Mouse (Mus musculus): Measurements from ENCODE around the gene Jmy. TPM values are rescaled to one million over a fixed set of nuclear protein-coding genes. Genes with fewer than 3 reads are reported as not detected.
A peak's percentile ranks its signal among the peaks of the same experiment; 100 is the strongest.

The Jmy gene
- polyA plus RNA-seq (2012; rRNA removed): 12.6 and 20.2 TPM in 2 replicates

DNA sequence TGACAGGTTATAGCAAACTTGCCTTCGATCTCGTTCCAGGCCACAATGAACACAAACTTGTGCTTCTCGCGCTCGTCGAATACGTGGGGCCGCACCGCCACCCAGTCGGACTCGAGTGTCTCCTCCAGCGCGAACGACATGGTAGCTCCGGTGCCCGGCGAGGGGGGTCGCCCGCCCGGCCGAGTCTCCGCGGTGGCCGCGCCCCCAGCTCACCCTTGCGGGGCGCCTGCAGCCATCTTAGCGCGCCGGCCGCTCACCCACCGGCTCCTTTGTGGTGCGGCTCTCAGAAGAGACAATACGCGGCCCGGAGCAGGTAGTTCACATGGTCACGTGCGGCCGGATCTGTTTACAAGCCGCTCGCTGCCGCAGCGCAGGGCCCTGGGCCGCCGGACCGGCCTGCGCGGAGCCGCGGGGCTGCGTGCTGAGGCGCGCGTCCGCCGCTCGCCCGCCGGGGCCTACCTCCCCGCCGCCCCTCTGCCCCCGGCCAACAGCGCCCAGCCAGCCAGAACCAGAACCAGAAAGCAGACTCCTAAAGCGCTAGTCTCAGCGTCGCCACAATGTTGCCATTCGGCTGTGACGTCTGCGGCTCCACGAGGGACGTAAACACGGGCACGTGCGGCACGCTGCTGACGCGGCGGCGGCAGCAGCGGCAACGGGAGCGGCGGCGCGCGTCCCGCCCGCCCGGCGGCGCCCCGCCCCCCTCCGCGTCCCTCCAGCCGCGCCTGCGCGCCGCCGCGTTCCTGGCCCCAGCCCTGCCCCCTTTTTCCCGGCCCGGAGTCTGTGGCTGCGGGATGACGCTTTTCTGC, at the start of gene Jmy:
TSS of gene Jmy (minus strand) at position 642 of the 806 bp plus-strand sequence.
- Histone ChIP-seq H3K4me1 (ENCODE audit: control insufficient read depth, insufficient read depth, low read length) (peaks cover 1% of the 10 kb centered on the region; the same call in 1 of the 2 replicates), H3K27ac (ENCODE audit: control insufficient read depth, insufficient read depth, low read depth, low read length) (peak within 1 kb of the TSS; percentile 98), H3K27me3 (ENCODE audit: control insufficient read depth, insufficient read depth, low read length) (no peaks in the 10 kb centered on the region), H3K36me3 (ENCODE audit: control insufficient read depth, insufficient read depth, low read length) (no peaks in the 10 kb centered on the region), H3K4me3 (ENCODE audit: control insufficient read depth, low read depth, low read length) (peak within 1 kb of the TSS; percentile 99)
- peak; percentile 83 for TF ChIP-seq POLR2A (IDR thresholded peaks at IDR 0.05; ENCODE audit: control insufficient read depth, low read depth, low read length)
- TF ChIP-seq CTCF (IDR thresholded peaks at IDR 0.05; ENCODE audit: control insufficient read depth, insufficient read depth, insufficient replicate concordance, low read depth, low read length): no peak

DNA sequence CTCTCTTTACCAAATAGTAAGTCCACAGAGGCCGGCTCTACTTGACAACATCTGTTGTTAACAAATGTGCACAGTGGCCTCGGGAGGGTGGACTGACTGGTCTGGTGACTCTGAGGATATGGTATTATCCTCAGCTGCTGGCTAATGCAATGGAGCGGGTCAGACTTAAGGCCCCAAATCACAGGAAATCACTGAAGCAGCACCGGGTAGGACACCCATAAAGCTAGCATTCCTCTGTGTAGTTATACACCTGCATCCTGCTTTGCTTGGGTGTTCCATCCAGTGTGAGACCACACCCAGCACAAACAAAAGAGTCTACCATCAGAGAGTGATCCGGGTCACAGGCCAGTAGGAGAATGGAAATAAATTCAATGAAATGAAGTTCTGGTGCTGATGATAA, 48.0 kb upstream of the Jmy start:
- Histone ChIP-seq H3K4me1 (ENCODE audit: control insufficient read depth, insufficient read depth, low read length) (no peaks in the 10 kb centered on the region), H3K27ac (ENCODE audit: control insufficient read depth, insufficient read depth, low read depth, low read length) (no peak overlapping the region), H3K4me3 (ENCODE audit: control insufficient read depth, low read depth, low read length) (no peak overlapping the region), H3K27me3 (ENCODE audit: control insufficient read depth, insufficient read depth, low read length) (no peaks in the 10 kb centered on the region), H3K36me3 (ENCODE audit: control insufficient read depth, insufficient read depth, low read length) (no peaks in the 10 kb centered on the region)
- TF ChIP-seq POLR2A (IDR thresholded peaks at IDR 0.05; ENCODE audit: control insufficient read depth, low read depth, low read length) (no peak), CTCF (IDR thresholded peaks at IDR 0.05; ENCODE audit: control insufficient read depth, insufficient read depth, insufficient replicate concordance, low read depth, low read length) (no peak)

DNA sequence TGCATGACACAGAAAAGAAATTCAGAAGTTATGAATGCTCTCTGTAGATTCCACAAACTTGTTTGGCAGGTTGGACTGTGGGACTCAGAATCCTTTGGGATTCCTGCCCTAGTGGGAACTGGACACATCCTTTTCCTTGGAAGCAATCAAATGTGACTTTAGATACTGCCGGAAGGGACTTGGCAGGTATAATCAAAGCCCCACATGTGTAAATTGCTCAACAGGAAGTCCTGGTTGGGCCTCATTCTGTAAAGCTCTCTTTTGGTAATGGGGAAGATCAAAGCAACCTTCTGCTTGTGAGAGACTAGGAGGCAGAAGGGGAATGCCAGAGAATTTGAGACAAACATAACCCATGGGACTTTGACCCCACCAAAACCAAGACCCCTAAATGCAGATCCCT, 46.4 kb upstream of the Jmy start:
- no peak for TF ChIP-seq POLR2A (IDR thresholded peaks at IDR 0.05; ENCODE audit: control insufficient read depth, low read depth, low read length)
- Histone ChIP-seq H3K4me1 (ENCODE audit: control insufficient read depth, insufficient read depth, low read length) (no peaks in the 10 kb centered on the region), H3K36me3 (ENCODE audit: control insufficient read depth, insufficient read depth, low read length) (no peaks in the 10 kb centered on the region), H3K27me3 (ENCODE audit: control insufficient read depth, insufficient read depth, low read length) (no peaks in the 10 kb centered on the region), H3K27ac (ENCODE audit: control insufficient read depth, insufficient read depth, low read depth, low read length) (no peak overlapping the region), H3K4me3 (ENCODE audit: control insufficient read depth, low read depth, low read length) (no peak overlapping the region)

DNA sequence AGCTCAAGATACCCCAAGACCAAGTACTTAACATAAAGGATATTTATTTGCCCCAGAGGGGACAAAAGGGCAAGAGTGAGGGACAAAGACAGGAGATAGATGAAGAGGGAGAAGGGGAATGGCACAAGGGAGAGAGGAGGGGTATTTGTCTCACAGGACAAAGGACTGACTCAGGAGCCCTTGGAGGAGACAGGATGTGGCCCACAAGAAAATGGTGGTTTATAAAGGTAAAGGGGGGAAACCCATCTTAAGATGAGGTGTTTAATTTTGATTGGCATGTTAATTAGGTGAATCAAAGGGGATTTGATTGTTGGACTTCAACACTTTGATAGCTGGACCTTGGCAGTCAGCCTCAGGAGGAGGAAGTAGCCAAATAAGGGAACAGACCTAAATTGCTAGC, 44.7 kb upstream of the Jmy start:
- no peaks in the 10 kb centered on the region for H3K36me3 ChIP-seq (ENCODE audit: control insufficient read depth, insufficient read depth, low read length)
- H3K27ac ChIP-seq (ENCODE audit: control insufficient read depth, insufficient read depth, low read depth, low read length): no peak overlapping the region
- TF ChIP-seq CTCF (IDR thresholded peaks at IDR 0.05; ENCODE audit: control insufficient read depth, insufficient read depth, insufficient replicate concordance, low read depth, low read length): no peak
- TF ChIP-seq POLR2A (IDR thresholded peaks at IDR 0.05; ENCODE audit: control insufficient read depth, low read depth, low read length): no peak
- H3K4me1 ChIP-seq (ENCODE audit: control insufficient read depth, insufficient read depth, low read length): no peaks in the 10 kb centered on the region
- H3K4me3 ChIP-seq (ENCODE audit: control insufficient read depth, low read depth, low read length): no peak overlapping the region
- no peaks in the 10 kb centered on the region for H3K27me3 ChIP-seq (ENCODE audit: control insufficient read depth, insufficient read depth, low read length)

DNA sequence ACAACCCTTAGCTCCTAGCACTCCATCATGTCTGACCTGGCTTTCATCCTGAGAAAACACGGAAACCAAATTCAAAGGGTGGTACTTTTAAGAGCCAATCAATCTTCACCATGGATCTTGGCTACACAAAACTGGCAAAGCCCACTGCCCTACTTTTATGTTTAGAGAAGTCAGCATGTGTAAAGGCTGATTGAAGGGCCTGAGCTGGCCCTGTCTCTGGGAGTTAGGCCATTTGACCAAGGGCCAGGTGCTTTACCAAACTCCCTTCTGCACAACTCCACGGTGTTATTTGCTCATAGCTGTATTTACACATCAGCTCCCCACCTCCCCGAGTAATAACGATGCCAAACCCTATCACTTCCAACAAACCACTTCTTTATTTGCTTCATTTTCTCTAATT, 39.7 kb upstream of the Jmy start:
- TF ChIP-seq POLR2A (IDR thresholded peaks at IDR 0.05; ENCODE audit: control insufficient read depth, low read depth, low read length) (no peak), CTCF (IDR thresholded peaks at IDR 0.05; ENCODE audit: control insufficient read depth, insufficient read depth, insufficient replicate concordance, low read depth, low read length) (no peak)
- no peaks in the 10 kb centered on the region for H3K4me1 ChIP-seq (ENCODE audit: control insufficient read depth, insufficient read depth, low read length)

DNA sequence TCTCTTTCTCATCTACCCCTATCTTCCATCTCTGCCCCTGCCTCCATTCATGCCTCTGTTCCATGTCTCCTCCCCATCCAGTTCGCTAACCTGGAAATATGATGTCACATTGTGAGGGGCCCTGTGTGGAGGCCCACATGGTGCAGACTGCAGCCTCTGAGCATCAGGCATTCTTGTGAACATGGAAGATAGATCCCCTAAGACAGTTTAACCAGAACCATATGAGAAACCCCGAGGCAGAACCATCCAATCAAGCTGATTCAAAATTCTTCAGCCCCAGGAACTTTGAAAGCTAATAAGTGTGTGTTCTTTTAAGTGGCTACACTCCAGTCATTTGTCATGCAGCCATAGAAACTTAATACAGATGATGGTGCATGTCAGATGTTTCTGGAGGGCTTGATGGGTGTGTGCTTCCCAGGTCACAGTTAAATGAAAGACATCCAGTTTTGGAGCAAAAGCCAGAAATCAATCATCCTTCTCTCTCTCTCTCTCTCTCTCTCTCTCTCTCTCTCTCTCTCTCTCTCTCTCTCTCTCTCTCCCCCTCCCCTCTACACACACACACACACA, 19.2 kb upstream of the Jmy start:
- no peaks in the 10 kb centered on the region for H3K36me3 ChIP-seq (ENCODE audit: control insufficient read depth, insufficient read depth, low read length)
- H3K4me3 ChIP-seq (ENCODE audit: control insufficient read depth, low read depth, low read length): no peak overlapping the region
- no peaks in the 10 kb centered on the region for H3K27me3 ChIP-seq (ENCODE audit: control insufficient read depth, insufficient read depth, low read length)
- TF ChIP-seq CTCF (IDR thresholded peaks at IDR 0.05; ENCODE audit: control insufficient read depth, insufficient read depth, insufficient replicate concordance, low read depth, low read length): no peak
- TF ChIP-seq POLR2A (IDR thresholded peaks at IDR 0.05; ENCODE audit: control insufficient read depth, low read depth, low read length): no peak
- H3K4me1 ChIP-seq (ENCODE audit: control insufficient read depth, insufficient read depth, low read length): no peaks in the 10 kb centered on the region
- no peak overlapping the region for H3K27ac ChIP-seq (ENCODE audit: control insufficient read depth, insufficient read depth, low read depth, low read length)

More for the DNA sequence above, 39.7 kb upstream of the Jmy start:
- H3K4me3 ChIP-seq (ENCODE audit: control insufficient read depth, low read depth, low read length): no peak overlapping the region
- no peaks in the 10 kb centered on the region for H3K36me3 ChIP-seq (ENCODE audit: control insufficient read depth, insufficient read depth, low read length)
- H3K27ac ChIP-seq (ENCODE audit: control insufficient read depth, insufficient read depth, low read depth, low read length): no peak overlapping the region
- no peaks in the 10 kb centered on the region for H3K27me3 ChIP-seq (ENCODE audit: control insufficient read depth, insufficient read depth, low read length)

DNA sequence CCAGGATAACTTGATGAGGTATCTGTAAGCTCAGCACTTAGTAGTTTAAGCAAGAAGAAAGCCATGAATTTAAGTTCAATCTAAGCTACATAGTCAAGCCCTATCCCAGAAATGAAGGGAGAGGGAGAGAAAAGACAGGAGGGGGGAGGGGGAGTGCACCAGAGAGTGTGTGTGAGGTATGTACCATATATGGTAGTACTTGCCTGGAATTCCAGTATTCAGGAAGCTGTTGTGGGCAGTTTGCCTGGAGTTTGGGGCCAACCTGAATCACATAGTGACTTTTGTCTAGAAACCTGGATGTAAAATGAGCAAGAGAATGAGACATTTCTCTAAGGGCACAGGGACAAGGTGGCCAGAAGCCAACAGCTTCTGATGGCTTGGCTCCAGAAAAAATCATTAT, 17.6 kb upstream of the Jmy start:
- H3K4me1 ChIP-seq (ENCODE audit: control insufficient read depth, insufficient read depth, low read length): no peaks in the 10 kb centered on the region
- no peak overlapping the region for H3K27ac ChIP-seq (ENCODE audit: control insufficient read depth, insufficient read depth, low read depth, low read length)
- no peak overlapping the region for H3K4me3 ChIP-seq (ENCODE audit: control insufficient read depth, low read depth, low read length)
- no peaks in the 10 kb centered on the region for H3K36me3 ChIP-seq (ENCODE audit: control insufficient read depth, insufficient read depth, low read length)
- TF ChIP-seq CTCF (IDR thresholded peaks at IDR 0.05; ENCODE audit: control insufficient read depth, insufficient read depth, insufficient replicate concordance, low read depth, low read length): no peak
- TF ChIP-seq POLR2A (IDR thresholded peaks at IDR 0.05; ENCODE audit: control insufficient read depth, low read depth, low read length): no peak
- H3K27me3 ChIP-seq (ENCODE audit: control insufficient read depth, insufficient read depth, low read length): no peaks in the 10 kb centered on the region

Measured in testis, adult 2 months (tissue).